In the genomic region with DNA sequence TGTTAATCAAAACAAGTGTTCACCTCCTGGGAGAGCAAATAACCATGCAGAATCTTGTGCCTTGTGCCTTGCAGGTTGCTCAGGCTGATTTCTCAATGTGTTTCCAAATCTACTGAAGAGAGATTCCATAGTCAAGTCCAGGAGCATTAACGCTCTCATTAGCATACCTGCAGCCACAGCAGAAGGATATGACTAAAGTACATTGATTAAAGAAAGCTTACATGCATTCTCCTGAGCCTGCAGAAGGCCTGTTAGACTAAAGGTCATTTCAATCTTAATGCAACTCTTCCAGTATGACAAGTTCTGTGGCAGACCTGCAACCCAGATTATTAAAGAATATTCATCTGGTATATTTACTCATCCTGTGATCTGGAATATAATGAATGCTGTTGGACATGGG, we compare ENCODE assay signal across 22 mouse cellular contexts. TPM values are rescaled to one million over a fixed set of nuclear protein-coding genes. Genes with fewer than 3 reads are reported as not detected.
DNase-seq lines count a peak whose midpoint lies in the region; ATAC-seq and TF ChIP-seq lines count a peak whose summit lies in the region.
"Had no signal": no experiment of that assay in that cellular context is flagged by ENCODE, and none has a peak within 500 bp of the region (broad histone marks: within the 10 kb centered on the region; RNA-seq: fewer than 3 reads in every experiment).

No protein-coding gene starts in this region.

- intact Hi-C loops in heart, postnatal 14 days (cut with DNase I) = no loop called here

- H3K9me3 ChIP-seq in intestine, embryonic 16.5 days (ENCODE audit: control insufficient read depth, low read length) = no peaks in the 10 kb centered on the region
- H3K9me3 ChIP-seq: embryonic facial prominence, embryonic 13.5 days; embryonic facial prominence, embryonic 15.5 days; forebrain, embryonic 10.5 days; forebrain, embryonic 12.5 days had no signal

- WGBS in intestine, embryonic 16.5 days = 73% methylated on average over 1 of the region's 1 CpGs
- 40% methylated on average over 1 of the region's 1 CpGs for WGBS in small intestine, adult 2 months

- peak; percentile 62 for ATAC-seq in intestine, embryonic 16.5 days
- ATAC-seq: forebrain, embryonic 14.5 days; forebrain, embryonic 16.5 days had no signal

- TF ChIP-seq POLR2A in small intestine, adult 2 months (IDR thresholded peaks at IDR 0.05; ENCODE audit: low read depth, low read length) = no peak

- H3K27ac ChIP-seq in intestine, embryonic 16.5 days (ENCODE audit: low read length) = no peak overlapping the region; the same call in 1 of the 2 replicates
- peak overlapping the region; percentile 93 for H3K27ac ChIP-seq in small intestine, adult 2 months (ENCODE audit: insufficient read depth, low read depth, low read length)
- H3K27ac ChIP-seq: embryonic facial prominence, embryonic 13.5 days; embryonic facial prominence, embryonic 15.5 days; forebrain, embryonic 10.5 days; forebrain, embryonic 12.5 days had no signal

- H3K9ac ChIP-seq in intestine, embryonic 16.5 days (ENCODE audit: low read depth, low read length) = no peak overlapping the region
- H3K9ac ChIP-seq: embryonic facial prominence, embryonic 13.5 days; embryonic facial prominence, embryonic 15.5 days; forebrain, embryonic 12.5 days had no signal

- DNase-seq in heart, postnatal 14 days = no peak
- no peak for DNase-seq in heart, adult 11 months
- no peak for DNase-seq in frontal cortex, postnatal 36 days (ENCODE audit: low spot score in 2 of 2)
- DNase-seq: adrenal gland, adult 2 months; adrenal gland, postnatal 10 days; adrenal gland, postnatal 25 days; cerebellum, adult 11 months; cerebellum, adult 18-20 months; cerebellum, adult 8-10 months; cerebellum, adult 9-11 months; cerebellum, postnatal 14 days; cerebellum, postnatal 36 days; embryo, embryonic 11 days had no signal

- no peaks in the 10 kb centered on the region for H3K4me1 ChIP-seq in intestine, embryonic 16.5 days (ENCODE audit: control insufficient read depth, insufficient read depth, low read length)
- H3K4me1 ChIP-seq in small intestine, adult 2 months (ENCODE audit: control insufficient read depth, insufficient read depth, insufficient read length, low read length) = peaks cover 10% of the 10 kb centered on the region
- H3K4me1 ChIP-seq: embryonic facial prominence, embryonic 15.5 days; forebrain, embryonic 10.5 days; forebrain, embryonic 12.5 days had no signal

- no peak overlapping the region for H3K4me3 ChIP-seq in intestine, embryonic 16.5 days (ENCODE audit: low read length)
- no peak overlapping the region for H3K4me3 ChIP-seq in small intestine, adult 2 months (ENCODE audit: low read depth, low read length)
- H3K4me3 ChIP-seq: embryonic facial prominence, embryonic 13.5 days; embryonic facial prominence, embryonic 15.5 days; erythroblast, embryonic 14.5 days; forebrain, embryonic 10.5 days; forebrain, embryonic 12.5 days had no signal

- no peak for TF ChIP-seq CTCF in small intestine, adult 2 months (IDR thresholded peaks at IDR 0.05; ENCODE audit: extremely low read depth, insufficient read length, insufficient replicate concordance, low read depth, low read length)

- H3K36me3 ChIP-seq in intestine, embryonic 16.5 days (ENCODE audit: control insufficient read depth, insufficient read depth, low read length) = no peaks in the 10 kb centered on the region
- peaks cover 12% of the 10 kb centered on the region for H3K36me3 ChIP-seq in small intestine, adult 2 months (ENCODE audit: control insufficient read depth, insufficient read depth, low read length)
- H3K36me3 ChIP-seq: embryonic facial prominence, embryonic 13.5 days; embryonic facial prominence, embryonic 15.5 days; forebrain, embryonic 10.5 days; forebrain, embryonic 12.5 days had no signal

- no peak overlapping the region for H3K4me2 ChIP-seq in intestine, embryonic 16.5 days (ENCODE audit: low read depth, low read length)
- H3K4me2 ChIP-seq: embryonic facial prominence, embryonic 13.5 days; embryonic facial prominence, embryonic 15.5 days; forebrain, embryonic 12.5 days had no signal

- H3K27me3 ChIP-seq in intestine, embryonic 16.5 days (replicated peaks; ENCODE audit: control insufficient read depth, insufficient read depth, low read length) = no peaks in the 10 kb centered on the region
- no peaks in the 10 kb centered on the region for H3K27me3 ChIP-seq in small intestine, adult 2 months (ENCODE audit: control insufficient read depth, insufficient read depth, low read length)
- H3K27me3 ChIP-seq: embryonic facial prominence, embryonic 13.5 days; embryonic facial prominence, embryonic 15.5 days; forebrain, embryonic 12.5 days had no signal

RNA-seq across cellular contexts. Expression of a gene that starts 46.7 kb away (rescaled TPM):
- 4.4 and 6.4 TPM in 2 replicates for polyA plus RNA-seq in intestine, embryonic 16.5 days (2015; fragmentation: Nextera tagmentation; extraction: Ambion mirVana)
- 34.6 and 217 TPM in 2 replicates for polyA plus RNA-seq in small intestine, adult 2 months (2012; rRNA removed)
- 10 to 100 TPM; 15.4 to 16.4 TPM for total RNA-seq in heart, postnatal 14 days (2021)
